Mouse (Mus musculus) liver, embryonic 15.5 days (tissue): ENCODE data around the gene Tmem51. TPM values are rescaled to one million over a fixed set of nuclear protein-coding genes. Genes with fewer than 3 reads are reported as not detected.
"Not testable (repeated sequence)": the region's sequence is repeated elsewhere in the genome, so short reads cannot be mapped to it uniquely, and the experiment has no call there.

ENCODE experiments used
- ATAC-seq: fragments of 200-750 bp; cut with Nextera tagmentation; 2 replicates; pipeline ENCODE4 v1.8.0; 2017; ENCODE audit warnings: moderate number of reproducible peaks, mild to moderate bottlenecking, moderate library complexity; ENCODE audit not compliant: insufficient read depth
- H3K27ac ChIP-seq: fragments of 300-500 bp; sonication (generic); replicated peaks from 2 replicates; pipeline ENCODE4 v1.5.1; 2015; ENCODE audit warnings: mild to moderate bottlenecking, inconsistent platforms
- H3K27me3 ChIP-seq: fragments of 300-500 bp; sonication (generic); 2 replicates; pipeline ENCODE4 v1.6.1; 2015; ENCODE audit warnings: mild to moderate bottlenecking, inconsistent platforms
- H3K36me3 ChIP-seq: fragments of 300-500 bp; sonication (generic); replicated peaks from 2 replicates; pipeline ENCODE4 v1.6.1; 2015; ENCODE audit warnings: moderate library complexity, mild to moderate bottlenecking, inconsistent platforms
- H3K4me1 ChIP-seq: fragments of 300-500 bp; sonication (generic); replicated peaks from 2 replicates; pipeline ENCODE4 v1.6.1; 2015; ENCODE audit warnings: inconsistent platforms
- H3K4me2 ChIP-seq: fragments of 300-500 bp; sonication (generic); 2 replicates; pipeline ENCODE4 v1.6.1; 2015; ENCODE audit warnings: moderate library complexity, mild to moderate bottlenecking, inconsistent platforms
- H3K4me3 ChIP-seq: fragments of 300-500 bp; sonication (generic); replicated peaks from 2 replicates; pipeline ENCODE4 v1.5.1; 2015; ENCODE audit warnings: mild to moderate bottlenecking, inconsistent platforms
- H3K9ac ChIP-seq: fragments of 300-500 bp; sonication (generic); 2 replicates; pipeline ENCODE4 v1.6.1; 2015; ENCODE audit warnings: moderate library complexity, mild to moderate bottlenecking, inconsistent platforms
- H3K9me3 ChIP-seq: fragments of 300-500 bp; sonication (generic); replicated peaks from 2 replicates; pipeline ENCODE4 v1.6.1; 2016; ENCODE audit warnings: inconsistent platforms
- WGBS: fragments of 180-500 bp; shearing (Covaris S2); methylation state at CpG from one replicate; pipeline ENCODE4 v1.1.7; 2015; ENCODE audit warnings: mixed read lengths; ENCODE audit not compliant: insufficient replicate concordance; 5-methylcytosine and 5-hydroxymethylcytosine counted together
- polyA plus RNA-seq: library from polyadenylated mRNA; unstranded; fragments of >200 nt; fragmentation: Nextera tagmentation; extraction: Ambion mirVana; gene quantifications from 2 replicates; pipeline ENCODE4 v1.2.1, GENCODE M21; 2015

The Tmem51 gene
- polyA plus RNA-seq, 1 experiment from 2014 or later, result 16.2 TPM

DNA sequence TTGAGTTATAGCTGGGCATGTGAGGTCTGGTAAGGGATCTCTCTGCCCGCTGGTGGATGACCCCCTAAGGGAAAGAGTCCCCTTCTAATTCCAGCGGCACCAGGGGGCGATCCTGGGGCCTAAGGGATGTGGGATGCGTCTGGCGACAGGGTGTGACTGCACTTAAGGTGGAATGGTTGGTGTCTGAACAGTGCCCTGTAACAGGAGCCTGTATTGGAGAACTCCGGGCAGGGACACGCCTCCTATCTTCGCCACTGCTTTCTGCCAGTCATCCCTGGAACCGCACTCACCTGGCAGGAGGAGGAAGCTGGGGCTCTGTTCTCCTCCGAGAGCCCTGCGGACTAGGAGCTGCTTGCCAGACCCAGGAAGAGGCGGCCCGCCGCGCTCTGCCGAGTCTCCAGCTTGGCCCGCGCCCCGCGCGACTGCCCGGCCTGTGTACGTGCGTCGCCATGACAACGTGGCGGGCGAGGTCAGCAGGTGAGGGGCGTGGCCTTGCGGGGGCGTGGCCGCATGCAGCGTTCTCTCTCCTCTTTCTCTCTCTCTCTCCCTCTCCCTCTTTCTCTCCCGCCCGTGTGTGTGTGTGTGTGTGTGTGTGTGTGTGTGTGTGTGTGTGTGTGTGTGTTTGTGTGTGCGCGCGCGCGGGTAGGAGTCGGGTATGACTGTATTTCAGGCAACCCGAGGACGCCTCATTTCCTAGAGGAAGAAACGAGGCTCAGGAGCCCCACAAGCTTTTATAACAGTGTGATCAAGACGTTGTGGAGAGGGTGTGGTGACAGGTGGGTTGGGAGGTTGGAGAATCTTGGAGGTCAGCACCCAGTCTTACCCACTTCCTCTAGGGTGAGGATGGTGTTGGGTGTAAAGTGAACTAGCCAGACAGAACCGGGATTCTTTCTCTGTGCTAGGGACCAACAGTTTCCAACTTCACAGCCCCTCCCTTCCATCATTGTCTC lies 69.2 kb downstream of the Tmem51 start, which contains the start of gene Fhad1:
TSS of gene Fhad1 (minus strand) at position 424 of the 950 bp plus-strand sequence.
- Histone ChIP-seq H3K27me3 (peaks cover 76% of the 10 kb centered on the region), H3K4me2 (peak within 1 kb of the TSS; percentile 69), H3K4me3 (peak within 1 kb of the TSS; percentile 51), H3K4me1 (peaks cover 46% of the 10 kb centered on the region), H3K27ac (no peak within 1 kb of the TSS), H3K9ac (peak within 1 kb of the TSS; percentile 37; the same call in 1 of the 2 replicates), H3K9me3 (no peaks in the 10 kb centered on the region), H3K36me3 (no peaks in the 10 kb centered on the region)
- ATAC-seq, result peak; percentile 47
- 2% methylated on average over 43 of the region's 46 CpGs for WGBS

DNA sequence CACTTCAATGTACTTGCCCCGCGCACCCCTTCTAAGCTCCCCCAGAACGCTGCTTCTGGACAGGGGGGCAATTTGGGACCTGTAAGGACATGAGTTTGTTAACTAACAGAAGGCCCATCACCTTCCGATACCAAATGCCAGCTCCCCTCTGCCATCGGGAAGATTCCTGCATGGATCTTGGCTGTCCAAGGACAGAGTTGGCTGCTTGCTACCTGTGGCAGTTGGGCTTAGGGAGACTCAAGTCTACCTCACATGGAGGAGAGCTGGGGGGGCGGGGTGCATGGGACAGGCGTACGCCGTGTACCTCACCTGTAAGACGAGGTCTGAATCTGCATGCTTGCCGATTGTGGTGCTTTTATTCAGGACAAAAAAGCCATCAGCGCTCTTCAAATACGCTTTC lies 72.9 kb downstream of the Tmem51 start:
- H3K4me2 ChIP-seq, result no peak overlapping the region
- H3K27ac ChIP-seq, result no peak overlapping the region
- H3K36me3 ChIP-seq, result no peaks in the 10 kb centered on the region
- no peak overlapping the region for H3K9ac ChIP-seq
- WGBS, result 72% methylated on average over 13 of the region's 13 CpGs
- no peak overlapping the region for H3K4me3 ChIP-seq
- peaks cover 63% of the 10 kb centered on the region for H3K27me3 ChIP-seq
- no peaks in the 10 kb centered on the region for H3K9me3 ChIP-seq
- peaks cover 24% of the 10 kb centered on the region for H3K4me1 ChIP-seq
- ATAC-seq, result no peak

DNA sequence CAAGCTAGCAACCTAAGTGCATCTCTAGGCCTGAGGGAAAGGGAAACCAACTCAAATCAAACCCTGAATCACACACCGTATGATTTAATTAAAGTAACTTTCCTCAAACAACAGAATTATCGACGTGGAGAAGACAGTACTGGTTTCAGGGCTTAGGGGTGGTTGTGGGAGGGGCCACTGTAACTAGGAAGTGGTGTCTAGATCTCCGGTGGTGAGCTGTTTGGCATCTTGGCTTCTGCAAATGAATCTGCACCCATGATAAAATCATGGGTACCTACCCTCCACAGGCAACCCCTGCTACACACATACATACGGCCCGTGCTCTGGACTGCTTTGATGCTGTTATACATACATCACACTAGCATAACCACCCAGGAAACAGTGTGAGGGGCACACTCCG lies 73.7 kb downstream of the Tmem51 start:
- H3K9me3 ChIP-seq, result no peaks in the 10 kb centered on the region
- WGBS, result 40% methylated on average over 7 of the region's 7 CpGs
- H3K4me2 ChIP-seq, result no peak overlapping the region
- H3K27ac ChIP-seq, result no peak overlapping the region
- H3K9ac ChIP-seq, result no peak overlapping the region
- H3K27me3 ChIP-seq, result peaks cover 55% of the 10 kb centered on the region
- no peak overlapping the region for H3K4me3 ChIP-seq
- no peak for ATAC-seq
- H3K4me1 ChIP-seq, result peaks cover 16% of the 10 kb centered on the region
- H3K36me3 ChIP-seq, result no peaks in the 10 kb centered on the region

DNA sequence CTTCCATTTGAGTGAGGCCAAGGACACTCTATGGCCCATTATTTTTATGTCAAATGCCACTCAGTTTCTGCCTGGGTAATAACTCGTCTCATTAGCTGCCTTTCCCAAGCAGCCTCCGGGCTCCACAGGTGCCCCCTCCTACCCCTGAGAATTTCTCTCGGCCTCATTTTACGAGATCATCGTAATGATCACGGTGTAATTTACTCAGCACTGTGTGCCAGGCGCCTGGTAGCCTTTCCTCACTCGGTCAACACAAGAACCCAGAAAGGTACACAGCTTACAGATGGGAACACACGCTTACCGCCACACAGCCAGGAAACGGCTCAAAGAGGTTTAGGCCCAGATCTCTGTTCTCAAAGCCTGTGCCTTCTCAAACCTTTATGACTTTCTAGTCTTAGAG lies 75.9 kb downstream of the Tmem51 start:
- ATAC-seq, result no peak
- no peak overlapping the region for H3K27ac ChIP-seq

DNA sequence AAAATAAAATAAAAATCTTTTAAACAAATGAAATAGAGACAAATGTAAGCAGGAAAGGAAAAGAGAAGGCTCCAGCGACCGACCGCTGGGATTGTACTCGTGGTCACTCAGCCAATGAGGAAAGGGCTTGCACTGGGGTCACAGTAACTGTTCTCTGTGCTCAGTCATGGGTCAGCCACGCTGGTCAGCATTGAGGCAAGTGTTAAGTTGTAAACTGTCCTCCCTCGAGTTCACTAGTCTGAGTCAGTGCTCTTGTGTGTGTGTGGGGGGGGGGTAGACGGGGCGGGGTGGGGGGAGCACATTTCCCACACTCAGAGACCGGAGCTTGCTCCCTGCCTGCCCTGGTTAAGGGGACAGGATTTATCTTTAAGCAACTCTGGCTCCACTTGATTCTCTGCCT lies 83.5 kb downstream of the Tmem51 start:
- H3K9me3 ChIP-seq, result no peaks in the 10 kb centered on the region
- H3K4me3 ChIP-seq, result no peak overlapping the region
- no peak overlapping the region for H3K9ac ChIP-seq
- no peak overlapping the region for H3K27ac ChIP-seq
- peaks cover 6% of the 10 kb centered on the region for H3K4me1 ChIP-seq
- H3K36me3 ChIP-seq, result no peaks in the 10 kb centered on the region
- H3K4me2 ChIP-seq, result no peak overlapping the region
- ATAC-seq, result no peak
- WGBS, result 57% methylated on average over 9 of the region's 9 CpGs
- no peaks in the 10 kb centered on the region for H3K27me3 ChIP-seq

More for the DNA sequence above, 75.9 kb downstream of the Tmem51 start:
- H3K27me3 ChIP-seq, result peaks cover 32% of the 10 kb centered on the region
- H3K4me1 ChIP-seq, result peaks cover 6% of the 10 kb centered on the region; the same call in 1 of the 2 replicates
- H3K36me3 ChIP-seq, result no peaks in the 10 kb centered on the region
- no peak overlapping the region for H3K4me3 ChIP-seq
- H3K9ac ChIP-seq, result no peak overlapping the region
- H3K4me2 ChIP-seq, result no peak overlapping the region
- WGBS, result 61% methylated on average over 11 of the region's 11 CpGs
- H3K9me3 ChIP-seq, result no peaks in the 10 kb centered on the region

DNA sequence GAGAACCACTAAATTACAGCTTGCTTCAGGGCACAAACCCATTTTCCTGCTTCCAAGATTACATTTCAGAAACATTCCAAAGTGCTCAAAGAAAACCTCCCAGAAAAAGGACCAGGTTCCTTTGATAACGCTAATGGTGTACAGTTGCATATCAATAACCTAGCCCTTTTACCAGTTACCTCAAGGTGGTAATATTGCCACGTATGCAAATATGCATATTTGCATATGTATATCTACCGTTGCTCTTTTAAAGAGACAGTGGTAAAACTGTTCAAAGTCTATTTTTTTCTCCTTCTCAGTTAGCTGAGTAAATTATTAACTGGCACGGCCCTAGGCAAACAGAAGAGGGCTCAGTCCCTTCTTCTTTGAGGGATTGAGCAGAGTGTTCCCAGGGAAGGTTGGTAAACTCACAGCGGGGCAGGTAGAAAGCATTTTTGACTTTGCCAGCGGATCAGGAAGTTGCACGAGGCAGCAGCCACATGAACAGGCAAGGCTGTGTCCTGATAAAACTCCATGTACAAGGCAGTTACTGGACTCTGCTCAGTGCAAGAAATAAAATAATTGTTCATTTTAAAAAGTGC lies 84.5 kb downstream of the Tmem51 start:
- Histone ChIP-seq H3K27ac (peak overlapping the region; percentile 64), H3K36me3 (no peaks in the 10 kb centered on the region), H3K9ac (no peak overlapping the region), H3K4me1 (peaks cover 13% of the 10 kb centered on the region), H3K4me2 (peak overlapping the region; percentile 23; the same call in 1 of the 2 replicates), H3K4me3 (no peak overlapping the region), H3K9me3 (no peaks in the 10 kb centered on the region), H3K27me3 (no peaks in the 10 kb centered on the region)
- peak; percentile 38; the same call in 1 of the 2 replicates for ATAC-seq
- WGBS, result 23% methylated on average over 7 of the region's 7 CpGs

DNA sequence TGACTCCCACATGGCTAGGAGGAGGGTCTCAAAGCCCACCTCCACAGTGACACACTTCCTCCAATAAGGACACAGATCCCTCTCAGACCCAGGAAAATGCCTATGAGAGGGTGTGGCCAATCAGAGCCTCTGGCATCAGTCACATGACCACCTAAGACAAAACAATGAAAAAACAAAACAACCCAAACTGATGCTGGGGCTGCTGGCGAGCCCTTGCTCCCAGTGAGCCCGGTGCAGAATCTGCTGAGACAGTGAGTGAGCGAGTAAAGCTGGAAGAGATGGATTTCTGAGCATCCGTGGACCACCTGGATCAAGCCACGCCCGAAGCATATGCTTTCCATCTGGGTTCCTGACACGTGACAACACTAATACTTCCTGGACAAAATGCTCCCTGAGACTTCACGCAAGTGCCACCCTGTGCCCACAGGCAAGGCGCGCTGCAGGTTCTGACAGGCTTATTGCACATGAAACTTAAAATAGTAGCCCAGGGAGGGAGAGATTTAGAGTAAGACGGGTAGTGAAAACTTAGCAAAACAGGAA lies 85.8 kb downstream of the Tmem51 start:
- Histone ChIP-seq H3K9ac (no peak overlapping the region), H3K4me3 (peak overlapping the region; percentile 30), H3K9me3 (no peaks in the 10 kb centered on the region), H3K27me3 (no peaks in the 10 kb centered on the region), H3K27ac (no peak overlapping the region), H3K36me3 (no peaks in the 10 kb centered on the region), H3K4me2 (peak overlapping the region; percentile 51), H3K4me1 (peaks cover 18% of the 10 kb centered on the region)
- ATAC-seq, result no peak
- WGBS, result 27% methylated on average over 11 of the region's 11 CpGs

DNA sequence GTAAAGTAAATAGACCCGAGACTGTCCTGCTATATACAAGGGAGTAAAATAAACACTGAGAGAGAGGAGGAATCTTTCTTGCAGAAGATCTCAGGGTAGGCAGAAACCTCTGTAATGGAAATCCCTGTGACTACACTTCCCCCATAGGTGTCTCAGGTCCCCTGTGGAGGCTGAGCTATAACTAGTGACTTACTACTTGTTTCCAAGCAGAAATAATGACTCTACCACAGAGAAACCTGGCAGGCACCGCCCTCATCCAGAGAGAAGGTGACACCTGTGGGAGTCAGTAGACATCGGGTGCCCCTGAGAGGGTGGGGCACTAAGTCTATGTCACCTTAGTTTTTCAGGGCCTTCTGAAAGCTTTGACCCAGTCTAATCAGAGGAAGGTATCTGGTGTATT lies 87.2 kb downstream of the Tmem51 start:
- no peak overlapping the region for H3K4me3 ChIP-seq
- peaks cover 18% of the 10 kb centered on the region for H3K4me1 ChIP-seq
- no peak for ATAC-seq
- no peaks in the 10 kb centered on the region for H3K36me3 ChIP-seq
- H3K9ac ChIP-seq, result no peak overlapping the region
- no peak overlapping the region for H3K27ac ChIP-seq
- no peak overlapping the region for H3K4me2 ChIP-seq
- no peaks in the 10 kb centered on the region for H3K9me3 ChIP-seq
- no peaks in the 10 kb centered on the region for H3K27me3 ChIP-seq
- 62% methylated on average over 3 of the region's 3 CpGs for WGBS

DNA sequence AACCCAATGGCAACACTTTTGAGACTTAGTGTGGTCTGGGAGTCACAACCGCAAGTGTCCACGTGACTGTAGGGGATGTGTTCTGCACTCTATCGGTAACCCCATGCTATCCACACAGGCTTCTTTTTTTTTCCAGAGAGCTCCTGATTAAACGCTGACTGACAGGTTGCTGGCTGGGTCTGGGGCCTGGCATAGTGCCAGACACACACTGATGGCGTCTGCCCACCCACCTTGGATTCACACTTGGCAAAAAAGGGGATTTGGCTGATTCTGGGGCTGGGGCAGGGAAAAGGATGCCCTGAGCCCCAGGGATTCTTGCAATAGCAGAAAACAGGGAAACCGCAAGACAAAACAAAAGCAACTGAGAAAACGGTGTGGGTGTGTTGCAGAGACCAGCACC lies 88.0 kb downstream of the Tmem51 start:
- Histone ChIP-seq H3K4me1 (peaks cover 18% of the 10 kb centered on the region), H3K4me2 (no peak overlapping the region), H3K27me3 (no peaks in the 10 kb centered on the region), H3K9me3 (no peaks in the 10 kb centered on the region), H3K36me3 (no peaks in the 10 kb centered on the region), H3K27ac (no peak overlapping the region), H3K9ac (no peak overlapping the region), H3K4me3 (no peak overlapping the region)
- ATAC-seq, result no peak
- 71% methylated on average over 7 of the region's 7 CpGs for WGBS

DNA sequence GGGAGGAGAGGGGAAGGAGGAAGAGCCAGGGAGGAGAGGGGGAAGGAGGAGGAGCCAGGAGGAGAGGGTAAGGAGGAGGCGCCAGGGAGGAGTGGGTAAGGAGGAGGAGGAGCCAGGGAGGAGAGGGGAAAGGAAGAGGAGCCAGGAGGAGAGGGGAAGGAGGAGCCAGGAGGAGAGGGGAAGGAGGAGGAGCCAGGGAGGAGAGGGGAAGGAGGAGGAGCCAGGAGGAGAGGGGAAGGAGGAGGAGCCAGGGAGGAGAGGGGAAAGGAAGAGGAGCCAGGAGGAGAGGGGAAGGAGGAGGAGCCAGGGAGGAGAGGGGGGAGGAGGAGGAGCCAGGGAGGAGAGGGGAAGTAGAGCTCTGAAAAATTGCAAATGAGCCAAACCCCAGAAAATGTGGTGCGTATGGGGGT lies 90.0 kb downstream of the Tmem51 start:
- WGBS, result 22% methylated on average over 2 of the region's 2 CpGs
- not testable (repeated sequence) for H3K27me3 ChIP-seq, H3K27ac ChIP-seq, H3K36me3 ChIP-seq, H3K9ac ChIP-seq, H3K4me2 ChIP-seq, H3K9me3 ChIP-seq, H3K4me3 ChIP-seq, ATAC-seq
- peaks cover 18% of the 10 kb centered on the region for H3K4me1 ChIP-seq

DNA sequence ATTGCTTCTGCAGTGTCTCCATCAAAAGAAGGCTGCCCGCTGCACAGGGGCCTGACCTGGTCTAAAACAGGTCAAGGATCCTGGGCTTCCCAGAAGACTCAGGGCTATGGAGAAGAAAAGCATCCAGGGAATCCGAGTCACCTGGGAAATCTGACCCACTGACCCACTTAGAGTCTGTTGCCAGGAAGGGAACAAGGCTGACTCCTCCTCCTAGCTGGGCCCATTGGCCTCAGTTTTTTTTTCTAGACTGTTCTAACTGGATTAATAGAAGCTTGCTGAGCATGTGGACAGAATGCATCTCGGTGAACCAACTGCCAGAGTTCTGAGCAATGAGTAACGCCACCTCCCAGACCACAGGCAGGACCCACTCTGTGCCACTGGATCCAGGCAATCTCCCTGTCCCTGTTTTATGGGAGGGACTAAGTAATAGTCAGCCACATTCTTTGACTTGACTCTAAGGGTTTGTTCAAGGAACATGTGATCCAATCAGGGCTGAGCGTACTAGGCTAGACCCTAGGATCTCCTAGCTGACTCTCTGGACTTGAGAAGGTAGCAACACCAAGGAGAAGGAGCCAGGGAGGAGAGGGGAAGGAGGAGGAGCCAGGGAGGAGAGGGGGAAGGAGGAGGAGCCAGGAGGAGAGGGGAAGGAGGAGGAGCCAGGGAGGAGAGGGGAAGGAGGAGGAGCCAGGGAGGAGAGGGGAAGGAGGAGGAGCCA lies 90.6 kb downstream of the Tmem51 start:
- no peak for ATAC-seq
- Histone ChIP-seq H3K36me3 (no peaks in the 10 kb centered on the region), H3K4me3 (no peak overlapping the region), H3K9me3 (no peaks in the 10 kb centered on the region), H3K27me3 (no peaks in the 10 kb centered on the region), H3K27ac (no peak overlapping the region), H3K4me2 (no peak overlapping the region), H3K9ac (no peak overlapping the region), H3K4me1 (peaks cover 16% of the 10 kb centered on the region)
- 52% methylated on average over 5 of the region's 5 CpGs for WGBS
